Mouse (Mus musculus): ENCODE results near the gene Eri3.

DNA sequence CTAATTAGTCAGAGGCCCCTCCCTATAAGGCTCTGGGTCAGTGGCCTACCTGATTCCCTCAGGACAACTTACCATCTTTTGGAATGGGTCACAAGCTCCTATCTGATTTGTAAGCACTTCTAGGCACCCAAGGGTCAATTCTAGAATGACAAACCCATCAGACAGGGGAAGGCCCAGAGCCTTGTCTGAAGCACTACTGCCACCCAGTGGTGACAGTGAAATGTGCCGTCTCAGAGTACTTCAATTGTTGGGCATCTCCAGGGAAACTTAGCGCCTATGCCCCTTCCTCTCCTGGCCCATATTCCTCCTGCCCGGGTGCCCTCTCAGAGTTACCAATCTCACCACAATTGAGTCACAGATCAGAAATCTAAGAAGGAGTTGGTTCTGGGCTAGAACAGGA lies 126.7 kb downstream of the Eri3 start:
- TF ChIP-seq CTCF (IDR thresholded peaks at IDR 0.05; ENCODE audit: borderline replicate concordance, insufficient read depth, low read depth, low read length) (peak; percentile 97), POLR2A (IDR thresholded peaks at IDR 0.05; ENCODE audit: borderline replicate concordance, insufficient read depth, low read length) (no peak)

Measured in cerebellum, adult 2 months (tissue).